Mouse (Mus musculus) cortical plate, adult 2 months (tissue): ENCODE data around the gene Entpd5. TPM values are rescaled to one million over a fixed set of nuclear protein-coding genes. Genes with fewer than 3 reads are reported as not detected.

Source experiments
- H3K27ac ChIP-seq: fragments of 200-500 bp; 2 replicates; pipeline ENCODE4 v1.5.1; 2012; ENCODE audit warnings: low read length, control low read depth, inconsistent platforms; ENCODE audit not compliant: insufficient read depth
- H3K4me1 ChIP-seq: fragments of 200-500 bp; 2 replicates; pipeline ENCODE4 v1.6.1; 2011; ENCODE audit warnings: low read length; ENCODE audit not compliant: control insufficient read depth, insufficient read depth
- H3K4me3 ChIP-seq: fragments of 200-500 bp; 2 replicates; pipeline ENCODE4 v1.5.1; 2011; ENCODE audit warnings: mild to moderate bottlenecking, low read length, control low read depth; ENCODE audit not compliant: insufficient read depth
- CTCF ChIP-seq: fragments of 200-500 bp; IDR thresholded peaks from 2 replicates; pipeline ENCODE4 v1.5.1; 2011; ENCODE audit warnings: mild to moderate bottlenecking, control low read depth, low read length; ENCODE audit not compliant: insufficient read depth; ENCODE audit errors: extremely low read depth
- POLR2A ChIP-seq: fragments of 200-500 bp; IDR thresholded peaks from 2 replicates; pipeline ENCODE4 v1.6.1; 2011; ENCODE audit warnings: mild to moderate bottlenecking, low read length, control low read depth; ENCODE audit not compliant: insufficient read depth; ENCODE audit errors: extremely low read depth
- polyA plus RNA-seq: library from polyadenylated mRNA; depleted of rRNA; stranded (reverse); fragments of >200 nt; gene quantifications from 2 replicates; pipeline ENCODE4 v1.2.3, GENCODE M21; 2012

Gene Entpd5
- polyA plus RNA-seq, 1 experiment: 20.3 TPM

DNA sequence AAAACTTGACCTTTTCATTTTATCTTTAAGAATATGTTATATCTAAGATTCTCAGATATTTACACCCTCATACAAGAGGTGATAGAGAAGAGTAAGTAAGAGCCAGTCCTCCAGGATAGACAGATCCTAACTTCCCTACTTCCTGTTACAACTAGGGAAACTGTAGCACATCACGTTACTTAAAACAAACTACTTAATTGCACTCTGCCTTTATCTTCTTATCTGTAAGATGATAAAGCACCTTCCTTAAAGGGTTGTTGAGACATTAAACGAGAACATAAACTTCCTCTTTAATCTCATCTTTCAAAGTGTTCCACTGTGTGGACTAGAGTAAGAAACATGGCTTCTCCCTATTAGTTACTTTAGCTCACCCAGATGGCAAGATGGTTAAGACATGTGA is 29.9 kb upstream of the Entpd5 start:
- H3K4me1 ChIP-seq: no peaks in the 10 kb centered on the region
- TF ChIP-seq CTCF: no peak
- no peak for TF ChIP-seq POLR2A
- no peak overlapping the region for H3K27ac ChIP-seq
- H3K4me3 ChIP-seq: no peak overlapping the region

DNA sequence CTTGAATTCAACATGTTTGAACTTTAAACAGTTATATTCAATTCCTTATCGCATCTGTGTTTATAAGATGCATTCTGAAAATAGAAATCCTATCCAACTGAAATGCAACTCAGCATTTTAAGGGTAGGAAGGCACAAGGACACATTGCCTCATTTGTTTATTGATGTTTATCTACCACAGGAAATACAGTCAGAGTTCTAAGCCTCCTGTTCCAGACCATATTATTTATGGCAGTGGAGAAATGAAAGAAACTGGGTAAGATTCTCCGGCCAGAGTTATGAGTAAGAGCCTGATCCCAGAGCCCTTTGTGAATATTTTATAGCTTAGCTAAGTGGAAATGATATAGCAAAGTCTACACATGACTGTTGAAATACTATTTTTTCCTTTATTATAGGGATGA is 21.0 kb upstream of the Entpd5 start:
- H3K4me1 ChIP-seq: no peaks in the 10 kb centered on the region
- no peak overlapping the region for H3K27ac ChIP-seq
- H3K4me3 ChIP-seq: no peak overlapping the region
- TF ChIP-seq CTCF (no peak), POLR2A (no peak)

DNA sequence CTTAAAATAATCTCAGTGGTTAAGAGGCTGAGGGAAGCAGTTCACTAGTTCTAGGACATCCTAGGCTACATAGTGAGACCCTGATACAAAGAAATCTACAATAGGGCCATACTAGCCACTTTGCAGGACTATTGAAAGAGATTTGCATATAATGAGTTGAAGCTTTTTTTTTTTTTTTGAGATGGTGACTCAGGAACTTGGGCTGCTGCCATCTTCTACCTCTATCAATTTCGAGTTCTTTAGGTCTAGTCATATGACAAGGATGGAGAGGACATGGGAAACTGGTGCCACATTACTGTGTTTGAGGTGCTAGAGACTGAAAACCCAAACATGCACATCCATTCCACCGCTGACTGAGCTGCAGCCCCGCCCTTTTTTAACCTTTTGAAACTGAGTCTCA is 15.2 kb upstream of the Entpd5 start:
- no peak for TF ChIP-seq POLR2A
- no peak for TF ChIP-seq CTCF
- no peaks in the 10 kb centered on the region for H3K4me1 ChIP-seq

DNA sequence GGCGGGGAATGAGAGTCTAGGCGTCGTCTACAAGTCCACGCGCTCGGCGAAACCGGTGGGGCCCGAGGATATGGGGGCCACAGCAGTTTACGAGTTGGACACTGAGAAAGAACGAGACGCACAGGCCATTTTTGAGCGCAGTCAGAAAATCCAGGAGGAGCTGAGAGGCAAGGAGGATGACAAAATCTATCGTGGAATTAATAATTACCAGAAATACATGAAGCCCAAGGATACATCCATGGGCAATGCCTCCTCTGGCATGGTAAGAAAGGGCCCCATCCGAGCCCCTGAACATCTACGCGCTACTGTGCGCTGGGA is 8.7 kb upstream of the Entpd5 start:
- H3K4me1 ChIP-seq: peaks cover 1% of the 10 kb centered on the region; the same call in 1 of the 2 replicates
- TF ChIP-seq CTCF (no peak), POLR2A (no peak)
- H3K27ac ChIP-seq: no peak overlapping the region; the same call in 1 of the 2 replicates
- peak overlapping the region; percentile 26 for H3K4me3 ChIP-seq

More for the DNA sequence above, 15.2 kb upstream of the Entpd5 start:
- no peak overlapping the region for H3K27ac ChIP-seq
- H3K4me3 ChIP-seq: no peak overlapping the region

DNA sequence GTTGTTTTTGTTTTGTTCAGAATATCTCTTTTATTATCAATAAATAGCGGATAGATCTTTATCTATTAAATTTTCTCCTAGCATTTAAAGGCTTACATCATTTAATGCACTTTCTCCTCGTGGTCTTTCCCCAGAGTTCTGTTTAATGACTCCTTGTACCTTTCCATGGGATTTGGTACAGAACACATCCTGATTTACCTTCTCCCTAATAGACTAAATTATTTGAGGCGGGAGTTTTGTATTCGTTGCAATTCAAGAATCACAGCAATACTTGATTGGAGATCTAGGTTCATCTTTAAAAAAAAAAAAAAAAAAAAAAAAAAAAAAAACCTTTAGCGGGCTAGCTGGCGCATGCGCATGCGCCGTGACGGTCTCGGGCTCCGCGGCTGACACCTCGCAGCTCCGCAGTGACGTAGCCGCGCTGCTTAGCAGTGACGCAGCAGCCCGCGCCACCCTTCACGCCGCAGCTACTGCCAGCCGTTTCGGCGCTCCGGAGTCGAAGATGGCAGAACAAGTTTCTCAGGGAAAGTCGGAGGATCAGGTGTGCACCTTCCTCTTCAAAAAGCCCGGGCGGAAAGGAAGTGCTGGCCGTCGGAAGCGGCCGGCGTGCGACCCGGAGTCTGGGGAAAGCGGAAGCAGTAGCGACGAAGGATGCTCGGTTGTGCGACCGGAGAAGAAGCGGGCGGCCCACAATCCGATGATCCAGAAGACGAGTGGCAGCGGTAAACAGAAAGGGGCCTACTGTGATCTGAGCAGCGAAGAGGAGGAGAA is 8.2 kb upstream of the Entpd5 start, which contains the start of gene Rnf113a2:
Gene Rnf113a2 (plus strand): TSS at position 363 of the 771 bp plus-strand sequence.
- no peak within 1 kb of the TSS; the same call in 1 of the 2 replicates for H3K27ac ChIP-seq
- H3K4me3 ChIP-seq: peak within 1 kb of the TSS; percentile 26
- no peak for TF ChIP-seq CTCF
- peak; percentile 84 for TF ChIP-seq POLR2A
- peaks cover 1% of the 10 kb centered on the region; the same call in 1 of the 2 replicates for H3K4me1 ChIP-seq

DNA sequence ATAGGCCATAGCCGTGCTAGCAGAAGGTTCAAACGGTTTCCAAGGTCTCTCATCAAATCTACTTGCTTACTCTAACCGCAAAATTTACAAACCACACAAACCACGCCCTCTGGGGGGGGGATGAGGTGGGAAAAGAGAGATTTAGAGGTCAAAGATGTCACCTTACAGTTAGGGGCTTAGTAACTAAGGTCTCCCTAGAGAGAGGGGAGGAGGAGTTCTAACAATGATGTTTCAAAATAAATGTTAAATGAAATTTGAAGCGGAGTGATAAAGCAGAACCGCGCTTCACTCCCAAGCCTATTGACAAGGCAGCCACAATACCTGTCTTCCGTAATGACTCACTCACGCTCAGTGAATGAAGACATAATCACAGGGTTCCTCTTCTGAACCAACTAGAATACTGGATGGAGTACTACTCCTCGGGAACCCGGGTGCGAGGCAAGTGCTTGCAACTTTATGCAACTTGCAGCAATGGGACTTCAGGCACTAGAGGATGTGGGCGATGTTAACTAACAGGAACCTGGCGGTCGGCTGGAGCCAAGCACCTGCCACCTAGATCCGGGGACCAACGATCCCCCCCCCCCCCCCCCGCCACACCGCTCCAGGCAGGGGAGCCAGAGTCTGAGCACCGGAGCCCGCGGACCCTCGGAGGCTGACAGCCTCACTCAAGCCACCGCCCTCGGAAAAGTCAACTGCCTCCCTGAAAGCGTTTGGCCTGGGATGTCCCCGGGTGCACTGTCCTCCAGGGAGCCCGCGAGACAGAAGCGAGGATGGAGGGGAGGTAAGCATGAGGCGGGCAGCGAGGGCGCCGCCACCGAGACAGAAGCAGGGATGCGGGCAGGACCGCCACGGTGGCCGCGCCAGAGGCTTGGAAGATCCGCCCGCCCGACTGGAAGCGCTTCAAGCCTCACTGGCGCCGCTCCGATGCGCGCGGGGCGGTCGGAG is 683 bp downstream of the Entpd5 start:
- H3K4me1 ChIP-seq: no peaks in the 10 kb centered on the region; the same call in 1 of the 2 replicates
- H3K27ac ChIP-seq: peak overlapping the region; percentile 88
- TF ChIP-seq CTCF: no peak
- TF ChIP-seq POLR2A: no peak
- peak overlapping the region; percentile 48 for H3K4me3 ChIP-seq

DNA sequence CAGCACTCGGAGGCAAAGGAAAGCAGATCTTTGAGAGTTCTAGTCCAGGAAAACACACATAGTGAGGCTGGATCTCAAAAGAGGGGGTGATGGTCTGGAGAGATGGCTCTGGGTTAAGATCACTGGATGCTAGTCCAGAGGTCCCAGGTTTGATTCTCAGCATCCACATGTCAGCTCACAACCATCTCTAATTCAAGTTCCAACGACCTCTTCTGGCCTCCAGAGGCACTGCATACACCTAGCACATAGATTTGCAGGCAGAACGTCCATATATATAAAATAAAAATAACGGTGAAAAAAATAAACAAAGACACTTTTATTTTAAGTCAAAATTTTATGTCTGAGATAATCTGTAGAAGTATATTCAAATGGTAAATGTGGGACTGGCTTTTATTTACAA is 1.6 kb downstream of the Entpd5 start:
- no peak overlapping the region for H3K27ac ChIP-seq
- no peak overlapping the region for H3K4me3 ChIP-seq
- H3K4me1 ChIP-seq: no peaks in the 10 kb centered on the region; the same call in 1 of the 2 replicates
- TF ChIP-seq POLR2A: no peak
- no peak for TF ChIP-seq CTCF

DNA sequence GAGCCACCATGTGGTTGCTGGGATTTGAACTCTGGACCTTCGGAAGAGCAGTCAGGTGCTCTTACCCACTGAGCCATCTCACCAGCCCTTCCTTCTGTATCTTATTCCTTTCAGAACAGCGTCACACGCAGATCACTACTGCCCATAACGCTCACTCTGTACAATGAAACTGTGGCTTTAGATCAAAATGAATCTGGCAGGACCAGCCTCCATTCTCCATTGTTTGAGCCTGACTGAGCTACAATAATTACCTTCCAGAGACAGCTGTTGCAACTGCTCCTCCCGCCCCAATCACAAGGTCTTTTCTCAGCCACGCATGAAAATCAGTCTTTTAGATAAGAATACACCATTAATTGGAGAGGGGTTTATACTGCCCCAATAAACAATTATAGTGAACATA is 4.3 kb downstream of the Entpd5 start:
- Histone ChIP-seq H3K4me1 (no peaks in the 10 kb centered on the region; the same call in 1 of the 2 replicates), H3K4me3 (no peak overlapping the region), H3K27ac (no peak overlapping the region)
- TF ChIP-seq CTCF (no peak), POLR2A (no peak)

DNA sequence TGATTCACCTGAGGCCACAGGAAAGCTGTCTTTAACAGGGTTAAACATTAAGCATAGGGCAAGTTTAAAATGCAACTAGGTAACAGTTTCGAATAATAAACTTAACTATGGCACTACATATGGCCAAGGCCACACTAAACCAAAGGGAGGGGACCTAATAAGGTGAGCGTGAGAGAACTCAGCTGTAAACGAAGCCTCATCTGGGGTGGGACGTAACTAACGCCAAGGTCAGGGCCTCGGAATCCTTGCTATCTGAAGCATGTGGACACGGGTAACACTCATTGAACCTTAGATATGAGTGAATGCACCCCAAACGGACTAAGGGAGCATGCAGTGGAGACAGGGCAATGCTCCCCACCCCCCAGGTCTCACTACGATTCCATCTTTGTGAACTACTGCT is 5.9 kb downstream of the Entpd5 start:
- no peak overlapping the region for H3K27ac ChIP-seq
- H3K4me1 ChIP-seq: no peaks in the 10 kb centered on the region
- H3K4me3 ChIP-seq: no peak overlapping the region
- TF ChIP-seq CTCF (no peak), POLR2A (no peak)

DNA sequence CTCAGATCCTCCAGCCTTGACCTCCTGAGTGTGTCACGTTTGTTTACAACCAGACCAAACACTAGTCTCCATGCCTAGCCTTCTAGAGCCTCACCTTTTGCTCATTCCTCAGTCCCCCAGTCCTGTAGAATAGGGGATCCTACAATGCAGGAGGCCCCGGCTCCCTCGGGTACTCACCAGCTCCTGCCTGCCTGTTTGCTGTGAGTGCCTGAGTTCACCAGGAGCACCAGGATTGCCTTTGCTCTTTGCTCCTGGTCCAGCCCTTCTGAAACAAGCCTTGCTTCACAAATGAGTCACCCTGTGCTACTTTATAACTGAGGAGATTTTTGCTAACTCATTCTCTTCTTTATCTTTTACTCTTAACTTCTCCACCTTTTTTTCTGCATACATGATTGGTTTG is 8.2 kb downstream of the Entpd5 start:
- Histone ChIP-seq H3K27ac (no peak overlapping the region), H3K4me1 (no peaks in the 10 kb centered on the region)
- TF ChIP-seq POLR2A (no peak), CTCF (no peak)

More for the DNA sequence above, 8.2 kb downstream of the Entpd5 start:
- H3K4me3 ChIP-seq: no peak overlapping the region
